Mouse (Mus musculus): Measurements from ENCODE around the gene Srl. TPM values are rescaled to one million over a fixed set of nuclear protein-coding genes. Genes with fewer than 3 reads are reported as not detected.

Srl gene
- polyA plus RNA-seq, 1 experiment from 2014 or later, result 6.9 TPM

Other genes starting within 250 kb of the Srl start
- gene Adcy9, start 121.3 kb downstream of the Srl start, polyA plus RNA-seq (2015; fragmentation: Nextera tagmentation; extraction: Ambion mirVana), result 0.48 and 0.61 TPM in 2 replicates
- 16.5 and 19.7 TPM in 2 replicates for gene Tfap4, start 18.0 kb upstream of the Srl start, polyA plus RNA-seq (2015; fragmentation: Nextera tagmentation; extraction: Ambion mirVana)
- 3.6 and 5.3 TPM in 2 replicates for gene Glis2, start 52.9 kb upstream of the Srl start, polyA plus RNA-seq (2015; fragmentation: Nextera tagmentation; extraction: Ambion mirVana)
- gene Pam16, start 83.2 kb upstream of the Srl start, polyA plus RNA-seq (2015; fragmentation: Nextera tagmentation; extraction: Ambion mirVana), result 147 and 155 TPM in 2 replicates
- 2.0 and 2.4 TPM in 2 replicates for gene Vasn, start 98.1 kb upstream of the Srl start, polyA plus RNA-seq (2015; fragmentation: Nextera tagmentation; extraction: Ambion mirVana)
- gene Dnaja3, start 98.2 kb upstream of the Srl start, polyA plus RNA-seq (2015; fragmentation: Nextera tagmentation; extraction: Ambion mirVana), result 47.3 and 48.7 TPM in 2 replicates
- 51.9 and 55.0 TPM in 2 replicates for gene Coro7, start 138.0 kb upstream of the Srl start, polyA plus RNA-seq (2015; fragmentation: Nextera tagmentation; extraction: Ambion mirVana)
- 40.4 and 43.0 TPM in 2 replicates for gene Nmral1, start 177.5 kb upstream of the Srl start, polyA plus RNA-seq (2015; fragmentation: Nextera tagmentation; extraction: Ambion mirVana)
- gene Hmox2, start 184.5 kb upstream of the Srl start, polyA plus RNA-seq (2015; fragmentation: Nextera tagmentation; extraction: Ambion mirVana), result 125 and 127 TPM in 2 replicates
- 51.2 and 57.0 TPM in 2 replicates for gene Cdip1, start 248.5 kb upstream of the Srl start, polyA plus RNA-seq (2015; fragmentation: Nextera tagmentation; extraction: Ambion mirVana)

Data from thymus, postnatal 0 days (tissue).